Mouse (Mus musculus) regulatory T cell (primary cell): ENCODE measurements at regions not wholly inside any gene's neighbourhood (a gene's known extent, or its start where the extent isn't known, plus 50 kb on each side); places are given as distances from the start of the nearest gene placed in this dataset.

Source experiments
- in situ Hi-C: fragments of 300-600 bp; cut with MboI, MseI; formaldehyde crosslinking; loops from one replicate; pipeline ENCODE4 v1.15.1; 2025; ENCODE audit warnings: high pct_unique_total_duplicates

- in situ Hi-C loops: no loop called here
Observed at GRCm38 (mm10) chr8:26922178-26922540, 55.0 kb upstream of the Zfp703 start.

DNA sequence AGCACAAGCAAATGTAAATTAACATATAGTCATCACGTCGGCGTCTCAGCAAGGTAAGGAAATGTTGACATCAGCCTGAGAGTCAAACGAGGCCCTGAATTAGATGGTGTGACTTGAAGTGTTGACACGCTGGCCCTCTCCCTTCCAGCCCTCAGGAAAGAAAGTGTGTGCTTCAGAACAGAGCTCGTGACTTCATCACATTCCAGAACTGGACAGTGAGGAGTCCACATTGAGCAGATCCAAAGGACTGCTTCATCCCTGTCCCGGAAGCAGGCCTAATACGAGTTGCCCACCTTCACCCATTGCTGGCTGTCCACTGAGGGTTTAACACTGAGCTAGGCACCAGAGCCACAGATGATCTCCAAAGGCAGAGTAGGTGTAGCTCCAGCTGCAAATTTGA lies 54.0 kb upstream of the Zfp703 start:
- in situ Hi-C loops: no loop called here
